Mouse (Mus musculus) inflammation-experienced regulatory T-cells, adult 6 months (primary cell): ENCODE measurements around the gene Gm40193. TPM values are rescaled to one million over a fixed set of nuclear protein-coding genes. Genes with fewer than 3 reads are reported as not detected.
"Not testable (repeated sequence)": the region's sequence is repeated elsewhere in the genome, so short reads cannot be mapped to it uniquely, and the experiment has no call there.

Experiments used
- ATAC-seq: one replicate; pipeline ENCODE4 v1.8.0; 2017
- polyA plus RNA-seq, 3 experiments: library from polyadenylated mRNA; unstranded; fragments of 100-300 nt; shearing (Covaris generic); gene quantifications; one replicate each; pipeline ENCODE4 v1.2.1; 2017

Gm40193 gene
- polyA plus RNA-seq, 3 experiments from 2014 or later = not detected

DNA sequence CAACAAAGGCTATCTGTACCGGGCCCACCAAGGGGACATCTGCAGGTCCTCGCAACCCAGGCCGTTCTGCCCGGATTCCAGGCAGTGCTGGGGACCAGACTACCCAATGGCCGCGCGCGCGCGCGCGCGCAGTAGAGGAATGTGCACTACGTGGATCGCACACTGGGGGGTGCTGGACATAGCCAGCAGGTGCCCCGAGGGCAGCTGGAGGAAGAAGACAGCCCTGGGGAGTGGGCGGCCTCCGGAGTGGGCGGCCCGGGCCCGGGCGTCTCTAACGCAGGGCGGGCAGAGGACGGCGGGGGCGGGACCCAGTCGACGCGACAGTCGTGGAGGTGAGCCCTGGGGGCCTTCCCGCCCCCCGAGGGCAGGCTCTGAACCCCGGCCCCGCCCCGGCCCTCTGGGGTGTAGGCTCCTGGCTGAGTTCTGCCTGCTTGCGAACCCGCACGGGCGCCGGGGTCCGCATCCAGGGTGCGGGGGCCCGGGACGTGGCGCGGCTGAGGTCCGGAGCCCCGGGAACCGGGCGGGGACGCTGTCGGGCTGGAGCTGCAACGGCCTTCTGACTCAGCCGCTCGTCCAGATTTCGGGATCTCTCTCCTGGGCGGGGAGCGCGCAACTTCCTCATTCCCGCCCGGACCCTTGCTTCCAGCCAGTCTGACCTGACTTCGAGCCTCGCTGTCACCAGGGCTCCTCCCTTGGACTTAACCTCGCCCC, 7.3 kb upstream of the Gm40193 start, which contains the start of gene Pld2:
TSS of gene Pld2 (plus strand) at position 188 of the 711 bp plus-strand sequence.
- ATAC-seq = peak; percentile 94

DNA sequence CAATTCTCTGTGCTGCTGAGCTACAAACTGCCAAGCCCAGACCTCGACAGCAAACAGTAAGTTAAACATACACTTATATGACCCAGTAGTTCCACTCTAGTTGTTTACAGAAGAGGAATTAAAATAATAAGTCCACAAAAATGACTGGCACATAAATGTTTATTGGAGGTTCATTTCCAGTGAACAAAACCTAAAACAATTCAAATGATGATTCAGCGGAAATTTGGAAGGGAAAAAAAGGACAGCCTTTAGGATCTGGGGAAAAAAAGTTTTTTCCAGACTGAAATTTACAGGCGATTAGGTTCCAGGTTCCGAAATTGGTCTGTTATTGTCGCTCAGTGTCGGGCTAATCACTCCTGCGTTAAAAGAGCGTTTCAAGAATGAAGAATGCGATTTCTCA, 6.7 kb upstream of the Gm40193 start:
- ATAC-seq = no peak

DNA sequence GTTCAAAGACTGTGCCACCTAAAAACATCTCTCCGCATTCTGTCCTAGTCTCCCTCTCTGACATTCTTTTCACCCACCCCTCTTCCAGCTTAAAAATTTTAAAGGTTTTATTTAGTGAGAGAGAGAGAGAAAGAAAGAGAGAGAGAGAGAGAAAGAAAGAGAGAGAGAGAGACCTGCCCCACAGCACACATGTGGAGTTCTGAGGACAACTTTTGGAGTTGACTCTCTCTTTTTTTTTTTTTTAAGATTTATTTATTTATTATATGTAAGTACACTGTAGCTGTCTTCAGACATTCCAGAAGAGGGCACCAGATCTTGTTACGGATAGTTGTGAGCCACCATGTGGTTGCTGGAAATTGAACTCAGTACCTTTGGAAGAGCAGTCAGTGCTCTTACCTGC, 1.7 kb downstream of the Gm40193 start:
- not testable (repeated sequence) for ATAC-seq

DNA sequence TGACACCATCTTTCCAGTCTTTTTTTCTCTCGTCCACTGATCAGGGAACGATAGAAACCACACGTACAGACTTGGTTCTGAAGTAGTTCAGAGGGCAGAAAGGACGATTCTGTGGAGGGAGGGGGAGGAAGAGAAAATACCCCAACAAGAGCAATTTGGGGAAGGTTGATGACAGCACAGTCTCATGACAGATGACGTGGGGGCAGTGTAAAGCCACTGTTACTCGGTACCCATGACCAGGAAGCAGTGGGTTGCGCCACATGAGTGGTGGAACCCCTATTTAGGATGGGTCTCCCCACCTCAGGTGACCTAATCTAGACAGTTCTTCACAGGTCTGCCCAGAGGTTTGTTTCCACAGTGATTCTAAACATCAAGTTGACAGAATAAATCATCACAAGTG, 4.1 kb downstream of the Gm40193 start:
- ATAC-seq = no peak

DNA sequence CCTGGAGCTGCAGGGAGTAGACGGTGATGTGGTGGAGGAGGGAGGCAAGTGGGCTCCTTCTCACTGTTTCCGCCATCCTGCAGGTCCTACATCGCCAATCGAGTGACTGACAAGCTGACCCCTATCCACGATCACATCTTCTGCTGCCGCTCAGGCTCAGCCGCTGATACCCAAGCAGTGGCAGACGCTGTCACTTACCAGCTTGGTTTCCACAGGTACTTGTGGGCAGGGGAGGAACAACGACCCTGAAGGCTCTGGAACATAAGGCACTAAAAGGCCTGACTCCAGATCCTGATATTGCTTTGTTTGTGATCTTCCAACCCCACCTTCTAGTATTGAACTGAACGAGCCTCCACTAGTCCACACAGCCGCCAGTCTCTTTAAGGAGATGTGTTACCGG, 6.5 kb downstream of the Gm40193 start:
- no peak for ATAC-seq

DNA sequence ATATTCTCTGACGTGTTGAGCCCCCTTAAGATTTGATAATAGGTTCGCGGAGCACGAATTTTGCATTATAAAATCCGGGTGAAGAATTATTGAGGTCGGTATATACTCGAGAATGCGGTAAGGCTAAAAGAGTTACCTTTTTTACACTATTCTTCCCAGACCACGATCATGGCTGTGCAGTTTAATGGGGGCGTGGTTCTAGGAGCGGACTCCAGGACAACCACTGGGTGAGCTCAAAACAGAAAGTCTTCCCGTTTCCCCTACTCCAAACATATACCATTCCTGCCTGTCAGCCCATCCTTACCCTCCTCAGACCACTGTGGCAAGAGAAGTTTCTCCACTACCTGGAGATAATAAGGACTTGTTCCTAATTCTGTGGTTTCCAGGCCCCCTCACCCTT, 7.0 kb downstream of the Gm40193 start:
- ATAC-seq = no peak

DNA sequence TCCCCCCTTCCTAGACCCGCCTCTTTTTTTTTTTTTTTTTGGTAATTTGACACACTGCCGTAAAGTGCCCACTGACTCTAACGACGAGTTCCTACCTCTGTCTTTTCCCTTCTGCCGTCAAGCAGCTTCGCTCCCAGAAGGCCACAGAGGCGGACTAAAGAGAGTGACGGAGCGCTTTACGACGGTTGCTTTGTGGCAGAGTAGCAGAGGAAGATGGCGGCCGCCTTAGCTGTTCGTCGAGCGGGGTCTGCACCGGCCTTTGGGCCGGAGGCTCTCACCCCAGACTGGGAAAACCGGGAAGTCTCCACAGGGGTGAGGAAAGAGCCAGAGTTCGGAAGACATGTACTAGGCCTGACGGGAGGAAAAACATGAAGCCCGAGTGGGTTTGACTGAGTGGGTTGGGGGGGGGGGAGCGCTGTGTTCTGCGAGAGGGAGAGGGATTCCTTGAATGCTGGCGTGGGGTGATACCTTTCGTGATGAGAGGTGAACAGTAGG, 7.5 kb downstream of the Gm40193 start, which contains the start of gene Psmb6:
TSS of gene Psmb6 (plus strand) at position 184 of the 495 bp plus-strand sequence.
- ATAC-seq = peak; percentile 98

DNA sequence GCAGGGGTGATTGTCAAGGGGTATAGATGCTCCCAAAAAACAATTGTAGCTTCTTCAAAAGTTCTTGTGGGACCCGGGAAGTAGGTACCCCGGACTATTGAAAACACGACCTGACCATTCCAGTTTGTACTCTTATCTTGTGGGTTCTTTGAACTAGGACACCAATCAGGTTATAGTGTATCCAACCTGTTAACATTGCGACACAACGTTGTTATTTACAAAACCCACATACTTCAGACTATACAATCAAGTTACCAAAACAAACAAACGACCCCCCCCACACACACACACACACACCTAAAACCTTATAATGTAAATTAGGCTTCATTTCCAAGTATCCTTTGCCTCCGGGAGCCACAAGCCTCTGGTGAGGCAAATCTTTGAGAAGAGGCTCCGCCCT, 8.0 kb downstream of the Gm40193 start:
- peak; percentile 23 for ATAC-seq

DNA sequence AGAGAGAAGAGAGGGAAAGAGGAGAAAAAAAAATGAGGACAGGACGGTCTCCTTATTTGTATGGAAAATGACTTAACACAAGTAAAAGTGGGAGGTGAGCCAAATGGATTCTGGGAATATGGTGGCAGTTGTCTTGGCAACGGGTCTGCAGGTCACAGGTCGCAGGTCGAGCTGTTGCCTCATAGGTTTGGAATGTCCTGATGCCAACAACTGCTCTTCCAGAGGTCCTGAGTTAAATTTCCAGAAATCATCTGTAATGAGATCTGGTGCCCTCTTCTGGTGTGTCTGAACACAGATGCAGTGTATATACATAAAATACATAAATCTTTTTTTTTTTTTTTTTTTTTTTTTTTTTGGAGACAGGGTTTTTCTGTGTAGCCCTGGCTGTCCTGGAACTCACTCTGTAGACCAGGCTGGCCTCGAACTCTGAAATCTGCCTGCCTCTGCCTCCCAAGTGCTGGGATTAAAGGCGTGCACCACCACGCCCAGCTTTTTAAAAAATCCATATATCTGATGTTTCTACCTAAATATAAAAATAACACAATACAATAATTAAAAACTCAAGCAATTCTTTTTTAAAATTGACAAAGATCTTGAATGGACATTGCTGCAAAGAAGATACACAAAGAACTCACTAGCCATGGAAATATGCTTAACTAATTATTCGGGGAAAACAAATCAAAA, 9.3 kb downstream of the Gm40193 start:
- not testable (repeated sequence) for ATAC-seq

DNA sequence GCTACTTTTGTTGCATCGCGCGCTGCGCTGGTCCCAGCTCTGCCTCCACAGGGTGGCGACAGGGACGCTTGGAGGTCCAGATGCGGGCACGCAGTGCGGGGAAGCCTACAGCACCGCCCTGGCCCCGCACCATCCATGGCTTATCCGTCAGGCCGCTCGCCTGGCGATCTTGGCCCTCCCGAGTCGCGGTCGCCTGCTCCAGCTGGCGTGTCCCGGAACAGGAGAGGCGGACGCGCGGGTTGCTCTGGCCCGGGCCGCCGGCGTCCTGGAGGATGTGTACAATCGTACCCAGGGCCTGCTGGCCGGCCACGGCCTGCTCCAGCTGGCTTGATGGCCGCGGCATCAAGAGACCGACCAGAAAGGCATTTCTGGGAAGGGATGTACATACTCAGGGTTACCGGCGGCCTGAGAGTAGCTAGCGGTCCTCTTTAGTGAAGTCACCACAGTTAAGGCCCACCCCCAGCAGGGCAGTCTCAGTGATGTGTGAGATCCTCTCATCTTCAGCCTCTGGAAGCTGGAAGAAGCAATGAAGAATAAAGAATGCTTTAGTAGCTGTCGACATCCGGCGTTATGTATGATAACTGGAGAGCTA, 12.5 kb downstream of the Gm40193 start:
- ATAC-seq = no peak

DNA sequence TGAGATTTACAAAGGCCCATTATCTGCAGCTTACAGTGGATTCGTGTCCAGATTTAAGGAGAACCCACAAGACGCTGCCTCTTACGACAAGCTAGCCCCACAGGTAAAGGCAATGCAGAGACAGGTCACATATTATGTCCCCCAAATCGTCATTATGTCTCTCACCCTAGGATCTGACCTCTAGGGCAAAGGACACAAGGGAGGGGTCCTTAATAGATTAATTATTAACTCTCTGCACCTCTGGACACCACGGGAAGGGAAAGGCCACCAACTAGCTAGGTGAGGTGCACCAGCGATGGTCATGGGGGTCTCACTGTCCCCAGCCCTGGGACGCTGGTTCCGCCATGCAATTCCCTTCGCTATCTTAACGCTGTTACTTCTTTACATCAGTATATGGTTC, 13.8 kb downstream of the Gm40193 start, which contains the start of gene Gltpd2:
TSS of gene Gltpd2 (plus strand) at position 274 of the 400 bp plus-strand sequence.
- no peak for ATAC-seq

DNA sequence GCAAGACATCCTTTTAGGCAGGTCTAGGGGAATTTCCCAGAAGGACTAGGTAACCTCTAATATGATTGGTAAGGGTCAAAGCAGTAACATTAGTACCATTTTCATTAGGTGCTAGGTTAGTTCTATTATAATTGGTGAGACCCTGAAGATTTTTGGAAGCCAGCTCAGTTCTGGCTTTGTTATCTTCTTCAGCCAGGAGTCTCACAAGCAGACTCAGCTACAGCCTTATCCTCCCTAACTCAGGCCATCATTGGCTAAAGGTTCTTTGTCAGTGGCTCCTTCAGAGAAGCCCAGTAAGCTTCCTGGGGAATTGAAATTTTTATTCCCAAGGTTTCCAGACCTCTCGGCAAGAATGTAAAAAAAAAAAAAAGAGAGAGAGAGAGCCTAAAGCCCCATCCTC, 14.3 kb downstream of the Gm40193 start:
- no peak for ATAC-seq

DNA sequence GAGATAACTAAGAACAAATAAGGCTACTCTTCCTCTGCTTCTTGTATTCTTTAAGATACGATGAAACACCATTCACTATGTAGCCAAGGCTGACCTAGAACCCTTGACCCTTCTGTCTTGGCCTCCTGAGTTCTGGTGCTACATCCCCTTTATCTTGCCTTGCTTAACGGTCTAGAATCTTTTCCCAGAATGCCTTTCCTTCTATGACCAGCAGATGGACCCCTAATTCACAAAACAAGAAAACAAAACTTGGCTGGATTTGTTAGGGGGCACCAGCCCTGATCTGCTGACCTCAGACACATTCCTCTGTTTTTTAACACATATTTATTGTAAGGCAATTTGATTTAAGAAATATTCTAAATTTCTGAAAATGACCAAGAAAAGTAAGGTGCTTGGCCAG, 16.4 kb downstream of the Gm40193 start:
- ATAC-seq = no peak

DNA sequence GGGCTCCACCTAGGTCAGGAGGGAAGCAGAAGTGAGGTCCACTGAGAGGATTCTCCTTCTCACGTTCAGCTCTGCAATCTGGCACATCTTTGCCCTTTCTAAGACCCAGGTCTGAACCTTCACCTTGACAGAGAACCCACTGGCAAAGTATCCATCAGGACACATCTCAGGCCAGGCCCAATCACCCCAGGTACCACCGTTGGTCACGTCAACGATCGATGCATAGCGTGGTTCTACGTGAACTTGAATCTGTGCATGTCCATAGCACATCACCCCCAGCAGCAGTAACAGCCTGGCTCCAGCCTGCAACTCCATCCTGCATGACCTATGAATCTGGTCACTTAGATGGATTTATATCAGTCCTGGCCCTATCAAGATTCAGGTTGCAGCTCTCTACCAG, 18.5 kb downstream of the Gm40193 start, which contains the start of gene Vmo1:
TSS of gene Vmo1 (minus strand) at position 329 of the 400 bp plus-strand sequence.
- no peak for ATAC-seq

DNA sequence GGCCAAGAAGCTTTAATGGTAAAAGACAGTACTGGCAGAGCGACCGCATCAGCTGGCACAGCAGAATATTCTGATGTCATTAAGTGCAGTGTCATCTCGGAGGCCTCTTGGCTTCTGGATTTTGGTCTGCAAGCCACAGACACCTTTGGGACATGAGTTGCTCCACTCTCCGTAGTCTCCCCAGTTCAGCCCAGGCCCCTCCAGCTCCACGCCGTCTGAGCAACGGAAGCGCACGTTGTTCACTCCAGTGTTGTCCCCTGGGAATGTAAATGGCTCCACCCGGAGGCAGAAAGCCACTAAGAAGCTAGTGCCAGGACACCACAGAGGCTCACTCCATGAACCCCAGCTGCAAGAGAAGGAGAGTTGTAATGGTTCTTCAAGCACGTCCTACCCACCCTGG, 19.2 kb downstream of the Gm40193 start:
- no peak for ATAC-seq

DNA sequence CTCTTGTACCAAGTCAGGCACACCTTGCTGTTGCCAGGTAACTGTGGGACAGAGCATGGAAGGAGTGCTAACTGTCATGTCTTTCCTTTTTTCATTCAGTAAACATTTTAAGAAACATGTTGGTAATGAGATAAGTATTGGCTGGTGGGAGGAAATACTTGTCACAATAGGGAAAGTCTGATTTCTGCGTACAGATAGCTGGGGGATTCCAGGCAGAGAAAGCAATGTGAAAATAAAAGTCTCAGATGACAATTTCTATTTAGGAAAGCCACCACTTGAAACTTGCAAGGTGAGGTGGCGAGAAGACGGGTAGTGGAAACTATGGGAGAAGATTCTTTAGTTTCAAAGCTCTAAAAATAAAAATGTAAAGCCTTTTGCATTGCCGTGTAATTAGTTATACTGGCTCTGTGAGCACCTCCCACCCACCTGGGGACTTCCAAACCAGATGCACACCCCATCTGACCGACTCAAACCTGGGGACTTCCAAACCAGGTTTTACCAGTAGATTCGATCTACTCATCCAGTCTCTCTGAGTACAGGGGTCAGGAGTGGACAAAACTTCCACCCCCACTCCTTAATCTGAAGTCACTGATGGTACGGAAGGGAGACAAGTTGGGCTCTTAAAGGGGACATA, 19.9 kb downstream of the Gm40193 start:
- peak; percentile 37 for ATAC-seq

DNA sequence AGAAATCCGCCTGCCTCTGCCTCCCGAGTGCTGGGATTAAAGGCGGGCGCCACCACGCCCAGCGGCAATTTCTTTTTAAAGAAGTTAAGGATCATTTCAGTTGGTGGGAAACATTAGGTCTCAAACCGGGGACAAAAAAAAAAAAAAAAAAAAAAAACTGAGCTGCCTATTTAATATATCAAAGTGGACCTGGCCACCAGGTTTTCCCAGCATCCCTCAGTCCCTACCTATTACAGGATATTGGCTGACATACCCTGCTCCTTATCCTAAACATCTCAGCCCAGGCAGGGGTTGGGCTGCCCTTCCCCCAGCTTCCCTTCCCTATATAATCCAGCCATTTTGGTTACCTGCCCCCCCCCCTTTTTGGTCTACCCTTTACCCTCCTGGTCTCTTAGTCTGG, 20.9 kb downstream of the Gm40193 start:
- no peak for ATAC-seq

DNA sequence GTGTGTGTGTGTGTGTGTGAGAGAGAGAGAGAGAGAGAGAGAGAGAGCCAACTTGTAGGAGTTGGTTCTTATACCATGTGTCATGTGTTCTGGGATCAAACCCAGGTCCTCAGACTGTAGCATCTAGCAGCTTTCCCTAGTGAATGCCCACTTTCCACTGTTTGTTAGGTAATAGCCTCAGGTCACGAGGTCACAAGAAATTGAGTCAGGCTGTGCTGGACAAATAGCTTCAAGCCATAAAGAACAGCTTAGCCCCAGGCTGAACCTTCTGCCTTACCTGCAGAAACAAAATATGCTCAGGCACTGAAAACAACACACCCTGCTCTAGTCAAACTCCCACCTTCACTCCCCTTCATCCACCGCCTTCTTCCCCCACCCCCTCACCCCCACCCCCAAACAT, 21.5 kb downstream of the Gm40193 start:
- ATAC-seq = no peak

DNA sequence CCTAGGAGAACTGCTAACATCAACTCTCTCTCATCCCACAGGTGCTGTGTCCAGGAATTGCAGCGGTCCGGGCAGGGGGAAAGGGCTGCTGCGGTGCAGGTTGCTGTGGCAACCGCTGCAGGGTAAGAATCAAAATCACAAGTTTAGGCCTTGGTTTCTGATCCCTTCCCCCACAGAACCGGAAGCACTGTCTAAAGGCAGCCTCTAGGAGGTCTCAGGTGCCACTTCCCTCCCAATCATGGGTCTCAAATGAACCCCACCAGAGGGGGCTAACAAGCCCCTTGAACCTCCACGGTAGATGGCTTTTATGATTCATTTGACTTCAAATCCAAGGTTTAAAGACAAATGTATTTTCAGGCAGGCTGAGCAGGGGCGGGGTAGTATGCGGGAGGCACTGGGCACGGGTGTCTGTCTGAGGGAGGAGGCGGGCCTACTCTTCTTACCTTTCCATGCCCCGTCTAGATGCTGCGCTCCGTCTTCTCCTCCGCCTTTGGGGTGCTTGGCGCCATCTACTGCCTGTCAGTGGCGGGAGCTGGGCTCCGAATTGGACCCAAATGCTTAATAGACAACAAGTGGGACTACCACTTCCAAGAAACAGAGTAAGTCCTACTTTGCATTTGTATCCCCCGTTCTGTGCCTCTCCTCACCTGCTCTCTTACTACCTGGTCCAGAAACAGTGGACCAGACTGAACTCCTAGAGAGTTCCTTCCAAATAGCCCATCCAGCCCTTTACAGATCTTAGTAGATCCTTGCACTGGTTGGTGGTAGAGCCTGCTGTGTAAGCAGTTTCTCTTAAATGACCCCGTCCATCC, 22.8 kb downstream of the Gm40193 start:
- ATAC-seq = peak; percentile 79

DNA sequence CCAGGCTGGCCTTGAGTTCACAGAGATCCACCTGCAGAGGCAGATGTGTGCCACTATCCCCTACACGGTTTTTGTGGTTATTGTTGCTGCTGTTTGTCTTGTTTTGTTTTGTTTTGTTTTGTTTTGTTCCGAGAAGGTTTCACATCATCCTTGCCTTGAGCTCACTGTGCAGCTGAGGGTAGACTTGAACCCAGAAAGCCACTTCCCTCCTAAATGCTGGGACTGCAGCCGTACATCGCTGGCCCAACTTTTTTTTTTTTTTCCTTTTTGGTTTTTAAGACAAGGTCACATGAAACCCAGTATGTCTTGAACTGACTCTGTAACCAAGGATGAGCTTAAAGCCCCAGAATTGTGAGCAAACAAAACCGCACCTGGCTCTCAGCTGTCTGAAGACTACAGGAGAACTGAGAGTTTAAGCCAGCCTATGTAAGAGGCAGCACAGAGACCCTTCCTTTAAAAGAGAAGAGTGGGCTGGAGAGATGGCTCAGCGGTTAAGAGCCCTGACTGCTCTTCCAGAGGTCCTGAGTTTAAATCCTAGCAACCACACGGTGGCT, 25.7 kb downstream of the Gm40193 start:
- ATAC-seq = no peak

DNA sequence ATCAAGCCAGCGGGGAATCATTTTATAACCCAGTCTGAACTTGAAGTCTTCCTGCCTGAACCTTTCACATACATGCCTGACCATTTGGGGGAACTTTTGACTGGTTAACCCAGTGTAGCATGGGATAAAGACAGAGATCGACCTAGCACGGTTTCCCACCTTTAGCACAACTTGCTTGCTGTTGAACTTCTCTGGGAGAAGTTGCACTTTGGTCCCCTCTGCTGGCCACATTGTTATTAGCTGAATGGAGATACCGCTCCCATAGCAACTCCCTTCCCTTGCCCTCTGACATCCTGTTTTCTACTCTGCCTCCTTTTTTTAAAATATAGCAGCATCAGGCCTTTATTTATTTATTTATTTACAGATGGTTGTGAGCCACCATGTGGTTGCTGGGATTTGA, 26.4 kb downstream of the Gm40193 start:
- ATAC-seq = peak; percentile 56

DNA sequence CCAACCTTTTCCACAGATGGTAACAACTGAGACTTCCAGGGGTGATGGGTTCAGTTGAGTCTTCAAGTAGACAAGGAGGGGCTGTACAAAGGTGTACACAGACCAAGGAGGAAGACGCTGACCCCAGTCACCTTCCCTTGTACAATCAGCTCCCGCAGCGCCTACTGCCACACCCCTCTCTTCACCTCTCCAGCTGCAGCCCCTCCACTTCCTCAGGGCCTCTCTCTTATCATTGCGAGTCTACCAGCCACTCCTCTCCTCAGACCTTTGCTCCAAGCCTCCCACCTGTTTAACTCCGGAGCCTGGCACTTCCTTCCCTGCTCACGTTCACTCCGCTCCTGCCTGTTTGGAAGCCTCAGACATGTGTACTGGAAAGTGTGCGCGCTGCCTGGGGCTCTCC, 27.8 kb downstream of the Gm40193 start, which contains the start of gene Tm4sf5:
TSS of gene Tm4sf5 (plus strand) at position 275 of the 400 bp plus-strand sequence.
- no peak for ATAC-seq
